Mouse (Mus musculus) embryonic facial prominence, embryonic 15.5 days (tissue): Measurements from ENCODE around the gene Zscan4-ps3. TPM values are rescaled to one million over a fixed set of nuclear protein-coding genes. Genes with fewer than 3 reads are reported as not detected.
"Not testable (repeated sequence)": the region's sequence is repeated elsewhere in the genome, so short reads cannot be mapped to it uniquely, and the experiment has no call there.

Experiments
- ATAC-seq: fragments of 200-750 bp; cut with Nextera tagmentation; 2 replicates; pipeline ENCODE4 v1.8.0; 2017; ENCODE audit warnings: low read depth, moderate TSS enrichment; ENCODE audit not compliant: insufficient number of reproducible peaks, low FRiP score, low TSS enrichment
- H3K27ac ChIP-seq: fragments of 300-500 bp; sonication (generic); replicated peaks from 2 replicates; pipeline ENCODE4 v1.5.1; 2015; ENCODE audit warnings: mild to moderate bottlenecking, inconsistent platforms
- H3K27me3 ChIP-seq: fragments of 300-500 bp; sonication (generic); 2 replicates; pipeline ENCODE4 v1.6.1; 2015; ENCODE audit warnings: inconsistent platforms
- H3K36me3 ChIP-seq: fragments of 300-500 bp; sonication (generic); 2 replicates; pipeline ENCODE4 v1.6.1; 2015; ENCODE audit warnings: mild to moderate bottlenecking, inconsistent platforms
- H3K4me1 ChIP-seq: fragments of 300-500 bp; sonication (generic); 2 replicates; pipeline ENCODE4 v1.6.1; 2015; ENCODE audit warnings: inconsistent platforms
- H3K4me2 ChIP-seq: fragments of 300-500 bp; sonication (generic); replicated peaks from 2 replicates; pipeline ENCODE4 v1.6.1; 2015; ENCODE audit warnings: mild to moderate bottlenecking, inconsistent platforms
- H3K4me3 ChIP-seq: fragments of 300-500 bp; sonication (generic); replicated peaks from 2 replicates; pipeline ENCODE4 v1.5.1; 2015; ENCODE audit warnings: mild to moderate bottlenecking, inconsistent platforms
- H3K9ac ChIP-seq: fragments of 300-500 bp; sonication (generic); 2 replicates; pipeline ENCODE4 v1.6.1; 2015; ENCODE audit warnings: inconsistent platforms
- H3K9me3 ChIP-seq: fragments of 300-500 bp; sonication (generic); replicated peaks from 2 replicates; pipeline ENCODE4 v1.6.1; 2016; ENCODE audit warnings: inconsistent platforms
- WGBS: fragments of 180-500 bp; shearing (Covaris S2); methylation state at CpG from one replicate; pipeline ENCODE4 v1.1.7; 2015; 5-methylcytosine and 5-hydroxymethylcytosine counted together
- polyA plus RNA-seq: library from polyadenylated mRNA; unstranded; fragments of >200 nt; fragmentation: Nextera tagmentation; extraction: Ambion mirVana; gene quantifications from 2 replicates; pipeline ENCODE4 v1.2.1, GENCODE M21; 2015

Zscan4-ps3 gene
- polyA plus RNA-seq: not detected in 2 replicates

GRCm38 (mm10) chr7:11609008-11609407 is at the start of gene Zscan4-ps3:
Gene Zscan4-ps3, plus strand, starts transcription at chr7:11609308.
- H3K27me3 ChIP-seq, ATAC-seq, H3K27ac ChIP-seq, H3K4me1 ChIP-seq, H3K36me3 ChIP-seq, H3K4me3 ChIP-seq, H3K9ac ChIP-seq, H3K4me2 ChIP-seq, H3K9me3 ChIP-seq: not testable (repeated sequence)
- WGBS: 71% methylated on average over 2 of the region's 2 CpGs

GRCm38 (mm10) chr7:11617082-11617481 is 8.0 kb downstream of the Zscan4-ps3 start:
- not testable (repeated sequence) for H3K36me3 ChIP-seq, ATAC-seq, H3K27ac ChIP-seq, H3K4me2 ChIP-seq, H3K27me3 ChIP-seq, H3K4me1 ChIP-seq, H3K4me3 ChIP-seq, H3K9me3 ChIP-seq, H3K9ac ChIP-seq
- WGBS: 7% methylated on average over 8 of the region's 8 CpGs

Other genes starting within 250 kb of the Zscan4-ps3 start
- not detected in 2 replicates for gene Zscan4f, start 211.4 kb upstream of the Zscan4-ps3 start, polyA plus RNA-seq
- not detected in 2 replicates for gene Zscan4-ps2, start 95.0 kb upstream of the Zscan4-ps3 start, polyA plus RNA-seq
- gene Vmn1r72, start 70.8 kb downstream of the Zscan4-ps3 start, polyA plus RNA-seq: not detected in 2 replicates
- 0.05 TPM in 1 of 2 replicates, not detected in the other for gene Vmn1r73, start 121.0 kb downstream of the Zscan4-ps3 start, polyA plus RNA-seq
- gene Vmn1r74, start 224.7 kb downstream of the Zscan4-ps3 start, polyA plus RNA-seq: not detected in 2 replicates